Mouse (Mus musculus): ENCODE measurements around the gene March6. TPM values are rescaled to one million over a fixed set of nuclear protein-coding genes. Genes with fewer than 3 reads are reported as not detected.

The March6 gene
- total RNA-seq (2017) = 34.1 to 61.0 TPM (median 34.3 TPM) in 3 replicates

GRCm38 (mm10) chr15:31530659-31531445, at the start of gene March6:
Gene March6, minus strand, starts transcription at chr15:31531053.
- ATAC-seq (replicated peaks; ENCODE audit: insufficient number of reproducible peaks, low FRiP score, low TSS enrichment, poor library complexity, severe bottlenecking) = peak; percentile 73

- ATAC-seq (replicated peaks; ENCODE audit: insufficient number of reproducible peaks, low FRiP score, low TSS enrichment, poor library complexity, severe bottlenecking) = no peak
Measured at GRCm38 (mm10) chr15:31576076-31576475, 45.2 kb upstream of the March6 start.

GRCm38 (mm10) chr15:31573692-31574091, 42.8 kb upstream of the March6 start:
- ATAC-seq (replicated peaks; ENCODE audit: insufficient number of reproducible peaks, low FRiP score, low TSS enrichment, poor library complexity, severe bottlenecking) = no peak

- ATAC-seq (replicated peaks; ENCODE audit: insufficient number of reproducible peaks, low FRiP score, low TSS enrichment, poor library complexity, severe bottlenecking) = no peak
Measured at GRCm38 (mm10) chr15:31573287-31573686, 42.4 kb upstream of the March6 start.

- ATAC-seq (replicated peaks; ENCODE audit: insufficient number of reproducible peaks, low FRiP score, low TSS enrichment, poor library complexity, severe bottlenecking) = peak; percentile 59
Measured at GRCm38 (mm10) chr15:31571906-31572722, 41.3 kb upstream of the March6 start.

- ATAC-seq (replicated peaks; ENCODE audit: insufficient number of reproducible peaks, low FRiP score, low TSS enrichment, poor library complexity, severe bottlenecking) = no peak
Measured at GRCm38 (mm10) chr15:31570959-31571358, 40.1 kb upstream of the March6 start.

- ATAC-seq (replicated peaks; ENCODE audit: insufficient number of reproducible peaks, low FRiP score, low TSS enrichment, poor library complexity, severe bottlenecking) = no peak
Measured at GRCm38 (mm10) chr15:31569325-31570022, 38.6 kb upstream of the March6 start.

GRCm38 (mm10) chr15:31568581-31568996, 37.7 kb upstream of the March6 start:
- no peak for ATAC-seq (replicated peaks; ENCODE audit: insufficient number of reproducible peaks, low FRiP score, low TSS enrichment, poor library complexity, severe bottlenecking)

GRCm38 (mm10) chr15:31567431-31567830, 36.6 kb upstream of the March6 start:
- ATAC-seq (replicated peaks; ENCODE audit: insufficient number of reproducible peaks, low FRiP score, low TSS enrichment, poor library complexity, severe bottlenecking) = no peak

- no peak for ATAC-seq (replicated peaks; ENCODE audit: insufficient number of reproducible peaks, low FRiP score, low TSS enrichment, poor library complexity, severe bottlenecking)
Measured at GRCm38 (mm10) chr15:31565786-31566185, 34.9 kb upstream of the March6 start.

- no peak for ATAC-seq (replicated peaks; ENCODE audit: insufficient number of reproducible peaks, low FRiP score, low TSS enrichment, poor library complexity, severe bottlenecking)
Measured at GRCm38 (mm10) chr15:31565184-31565583, 34.3 kb upstream of the March6 start, which contains the start of gene Cmbl. Gene Cmbl, plus strand, starts transcription at chr15:31565389.

- ATAC-seq (replicated peaks; ENCODE audit: insufficient number of reproducible peaks, low FRiP score, low TSS enrichment, poor library complexity, severe bottlenecking) = no peak
Measured at GRCm38 (mm10) chr15:31563577-31564546, 33.0 kb upstream of the March6 start.

GRCm38 (mm10) chr15:31562847-31563246, 32.0 kb upstream of the March6 start:
- ATAC-seq (replicated peaks; ENCODE audit: insufficient number of reproducible peaks, low FRiP score, low TSS enrichment, poor library complexity, severe bottlenecking) = no peak

GRCm38 (mm10) chr15:31561976-31562375, 31.1 kb upstream of the March6 start:
- ATAC-seq (replicated peaks; ENCODE audit: insufficient number of reproducible peaks, low FRiP score, low TSS enrichment, poor library complexity, severe bottlenecking) = no peak

- ATAC-seq (replicated peaks; ENCODE audit: insufficient number of reproducible peaks, low FRiP score, low TSS enrichment, poor library complexity, severe bottlenecking) = no peak
Measured at GRCm38 (mm10) chr15:31561390-31561789, 30.5 kb upstream of the March6 start.

GRCm38 (mm10) chr15:31554855-31555254, 24.0 kb upstream of the March6 start:
- ATAC-seq (replicated peaks; ENCODE audit: insufficient number of reproducible peaks, low FRiP score, low TSS enrichment, poor library complexity, severe bottlenecking) = no peak

- ATAC-seq (replicated peaks; ENCODE audit: insufficient number of reproducible peaks, low FRiP score, low TSS enrichment, poor library complexity, severe bottlenecking) = no peak
Measured at GRCm38 (mm10) chr15:31550381-31550780, 19.5 kb upstream of the March6 start.

GRCm38 (mm10) chr15:31547421-31547820, 16.6 kb upstream of the March6 start:
- ATAC-seq (replicated peaks; ENCODE audit: insufficient number of reproducible peaks, low FRiP score, low TSS enrichment, poor library complexity, severe bottlenecking) = no peak

Measured in monocyte, adult 5-6 weeks (primary cell).